Mouse (Mus musculus): ENCODE measurements around the gene Akr1c6. TPM values are rescaled to one million over a fixed set of nuclear protein-coding genes. Genes with fewer than 3 reads are reported as not detected.

The Akr1c6 gene
- polyA plus RNA-seq, 1 experiment from 2014 or later: not detected

- Histone ChIP-seq H3K4me2 (ENCODE audit: low read depth, severe bottlenecking) (no peak overlapping the region), H3K4me3 (ENCODE audit: low read depth, low read length) (no peak overlapping the region), H3K27ac (replicated peaks; ENCODE audit: low read depth, low read length) (no peak overlapping the region), H3K4me1 (ENCODE audit: control insufficient read depth, insufficient read depth, low read length) (no peaks in the 10 kb centered on the region), H3K9ac (ENCODE audit: low read length) (no peak overlapping the region), H3K9me3 (ENCODE audit: control insufficient read depth, low read length) (no peaks in the 10 kb centered on the region), H3K27me3 (ENCODE audit: control insufficient read depth, insufficient read depth, low read length) (no peaks in the 10 kb centered on the region), H3K36me3 (ENCODE audit: control insufficient read depth, insufficient read depth, low read length) (no peaks in the 10 kb centered on the region)
- ATAC-seq (ENCODE audit: insufficient number of reproducible peaks, low FRiP score, low TSS enrichment, low read depth) (no peak), DNase-seq (ENCODE audit: low spot score) (no peak)
- WGBS: 89% methylated on average over 2 of the region's 2 CpGs
These were observed 5.5 kb upstream of the Akr1c6 start for GRCm38 (mm10) chr13:4428558-4428957.

- WGBS: 79% methylated on average over 2 of the region's 2 CpGs
- no peak overlapping the region for H3K27ac ChIP-seq (replicated peaks; ENCODE audit: low read depth, low read length)
- no peaks in the 10 kb centered on the region for H3K27me3 ChIP-seq (ENCODE audit: control insufficient read depth, insufficient read depth, low read length)
- ATAC-seq (ENCODE audit: insufficient number of reproducible peaks, low FRiP score, low TSS enrichment, low read depth): no peak
- no peak overlapping the region for H3K9ac ChIP-seq (ENCODE audit: low read length)
- no peaks in the 10 kb centered on the region for H3K9me3 ChIP-seq (ENCODE audit: control insufficient read depth, low read length)
- no peak overlapping the region for H3K4me3 ChIP-seq (ENCODE audit: low read depth, low read length)
- H3K4me2 ChIP-seq (ENCODE audit: low read depth, severe bottlenecking): no peak overlapping the region
- no peak for DNase-seq (ENCODE audit: low spot score)
- H3K36me3 ChIP-seq (ENCODE audit: control insufficient read depth, insufficient read depth, low read length): no peaks in the 10 kb centered on the region
- no peaks in the 10 kb centered on the region for H3K4me1 ChIP-seq (ENCODE audit: control insufficient read depth, insufficient read depth, low read length)
These were observed 5.1 kb upstream of the Akr1c6 start for GRCm38 (mm10) chr13:4429034-4429433.

- H3K36me3 ChIP-seq (ENCODE audit: control insufficient read depth, insufficient read depth, low read length): no peaks in the 10 kb centered on the region
- DNase-seq (ENCODE audit: low spot score): no peak
- no peak overlapping the region for H3K4me3 ChIP-seq (ENCODE audit: low read depth, low read length)
- H3K27me3 ChIP-seq (ENCODE audit: control insufficient read depth, insufficient read depth, low read length): no peaks in the 10 kb centered on the region
- WGBS: 84% methylated on average over 1 of the region's 1 CpGs
- no peaks in the 10 kb centered on the region for H3K9me3 ChIP-seq (ENCODE audit: control insufficient read depth, low read length)
- H3K9ac ChIP-seq (ENCODE audit: low read length): no peak overlapping the region
- no peak for ATAC-seq (ENCODE audit: insufficient number of reproducible peaks, low FRiP score, low TSS enrichment, low read depth)
- H3K27ac ChIP-seq (replicated peaks; ENCODE audit: low read depth, low read length): no peak overlapping the region
- no peaks in the 10 kb centered on the region for H3K4me1 ChIP-seq (ENCODE audit: control insufficient read depth, insufficient read depth, low read length)
- no peak overlapping the region for H3K4me2 ChIP-seq (ENCODE audit: low read depth, severe bottlenecking)
These were observed 3.0 kb upstream of the Akr1c6 start for GRCm38 (mm10) chr13:4431129-4431528.

DNA sequence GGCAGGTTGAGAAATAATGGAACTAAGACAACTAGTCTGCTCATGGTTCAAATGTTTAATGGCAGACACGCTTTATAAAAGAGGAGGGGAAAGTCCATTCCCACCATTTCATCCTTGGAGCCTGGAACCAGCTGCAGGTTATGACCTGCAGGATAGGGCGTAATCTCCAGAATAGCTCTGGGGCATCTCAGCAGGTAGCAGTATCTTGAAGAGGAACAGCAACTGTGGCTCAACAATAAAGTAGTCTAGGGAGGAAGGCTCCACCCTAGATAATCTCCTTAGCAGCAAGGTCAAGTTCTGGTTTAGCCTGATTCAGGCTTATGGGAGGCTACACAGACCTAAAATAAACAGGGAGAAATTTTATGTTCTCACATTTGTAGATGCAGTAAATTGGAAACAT lies 31.5 kb downstream of the Akr1c6 start:
- ATAC-seq (ENCODE audit: insufficient number of reproducible peaks, low FRiP score, low TSS enrichment, low read depth) (no peak), DNase-seq (ENCODE audit: low spot score) (no peak)
- Histone ChIP-seq H3K27me3 (ENCODE audit: control insufficient read depth, insufficient read depth, low read length) (no peaks in the 10 kb centered on the region), H3K9ac (ENCODE audit: low read length) (no peak overlapping the region), H3K36me3 (ENCODE audit: control insufficient read depth, insufficient read depth, low read length) (no peaks in the 10 kb centered on the region), H3K4me3 (ENCODE audit: low read depth, low read length) (no peak overlapping the region), H3K9me3 (ENCODE audit: control insufficient read depth, low read length) (no peaks in the 10 kb centered on the region), H3K27ac (replicated peaks; ENCODE audit: low read depth, low read length) (no peak overlapping the region), H3K4me2 (ENCODE audit: low read depth, severe bottlenecking) (no peak overlapping the region), H3K4me1 (ENCODE audit: control insufficient read depth, insufficient read depth, low read length) (no peaks in the 10 kb centered on the region)
- 81% methylated on average over 2 of the region's 2 CpGs for WGBS

DNA sequence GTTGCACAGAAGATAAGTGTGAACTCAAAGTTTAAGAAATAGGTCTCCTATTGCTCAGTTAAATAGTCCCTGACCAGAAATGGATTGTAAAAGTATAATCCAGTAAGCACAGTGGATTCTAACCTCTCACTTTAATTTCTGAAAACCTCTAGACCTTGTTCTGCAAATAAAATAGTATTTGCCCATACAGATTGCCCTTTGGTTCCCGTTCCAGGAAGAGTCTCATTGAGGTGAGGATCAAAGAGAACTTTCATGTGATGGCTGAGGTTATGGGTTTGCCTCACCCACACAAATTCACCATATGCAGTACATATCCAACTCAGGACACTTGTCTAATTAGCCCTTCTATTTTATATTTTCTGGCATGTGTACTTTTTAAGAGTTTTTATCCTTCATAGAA lies 33.8 kb downstream of the Akr1c6 start:
- no peaks in the 10 kb centered on the region for H3K36me3 ChIP-seq (ENCODE audit: control insufficient read depth, insufficient read depth, low read length)
- 71% methylated on average over 1 of the region's 1 CpGs for WGBS
- no peaks in the 10 kb centered on the region for H3K27me3 ChIP-seq (ENCODE audit: control insufficient read depth, insufficient read depth, low read length)
- no peaks in the 10 kb centered on the region for H3K9me3 ChIP-seq (ENCODE audit: control insufficient read depth, low read length)
- H3K27ac ChIP-seq (replicated peaks; ENCODE audit: low read depth, low read length): no peak overlapping the region
- H3K4me1 ChIP-seq (ENCODE audit: control insufficient read depth, insufficient read depth, low read length): no peaks in the 10 kb centered on the region
- H3K4me2 ChIP-seq (ENCODE audit: low read depth, severe bottlenecking): no peak overlapping the region
- no peak overlapping the region for H3K9ac ChIP-seq (ENCODE audit: low read length)
- no peak for DNase-seq (ENCODE audit: low spot score)
- ATAC-seq (ENCODE audit: insufficient number of reproducible peaks, low FRiP score, low TSS enrichment, low read depth): no peak
- H3K4me3 ChIP-seq (ENCODE audit: low read depth, low read length): no peak overlapping the region

Other genes starting within 250 kb of the Akr1c6 start
- 0.65 and 1.2 TPM in 2 replicates for gene Akr1c13, start 243.2 kb upstream of the Akr1c6 start, polyA plus RNA-seq (2014; fragmentation: Nextera tagmentation; extraction: Ambion mirVana)
- 0.27 and 0.28 TPM in 2 replicates for gene Akr1c19, start 205.6 kb upstream of the Akr1c6 start, polyA plus RNA-seq (2014; fragmentation: Nextera tagmentation; extraction: Ambion mirVana)
- 0.29 TPM in 1 of 2 replicates, not detected in the other for gene Akr1c12, start 154.9 kb upstream of the Akr1c6 start, polyA plus RNA-seq (2014; fragmentation: Nextera tagmentation; extraction: Ambion mirVana)
- gene Akr1c20, start 89.0 kb downstream of the Akr1c6 start, polyA plus RNA-seq (2014; fragmentation: Nextera tagmentation; extraction: Ambion mirVana): not detected in 2 replicates
- gene Akr1c21, start 139.8 kb downstream of the Akr1c6 start, polyA plus RNA-seq (2014; fragmentation: Nextera tagmentation; extraction: Ambion mirVana): not detected in 2 replicates
- gene Akr1e1, start 174.9 kb downstream of the Akr1c6 start, polyA plus RNA-seq (2014; fragmentation: Nextera tagmentation; extraction: Ambion mirVana): 33.3 and 34.2 TPM in 2 replicates

Measured in limb, embryonic 11.5 days (tissue).